Mouse (Mus musculus): ENCODE data around the gene Ptges. TPM values are rescaled to one million over a fixed set of nuclear protein-coding genes. Genes with fewer than 3 reads are reported as not detected.

The Ptges gene
- total RNA-seq, 2 experiments from 2014 or later = 2.9 to 4.0 TPM

DNA sequence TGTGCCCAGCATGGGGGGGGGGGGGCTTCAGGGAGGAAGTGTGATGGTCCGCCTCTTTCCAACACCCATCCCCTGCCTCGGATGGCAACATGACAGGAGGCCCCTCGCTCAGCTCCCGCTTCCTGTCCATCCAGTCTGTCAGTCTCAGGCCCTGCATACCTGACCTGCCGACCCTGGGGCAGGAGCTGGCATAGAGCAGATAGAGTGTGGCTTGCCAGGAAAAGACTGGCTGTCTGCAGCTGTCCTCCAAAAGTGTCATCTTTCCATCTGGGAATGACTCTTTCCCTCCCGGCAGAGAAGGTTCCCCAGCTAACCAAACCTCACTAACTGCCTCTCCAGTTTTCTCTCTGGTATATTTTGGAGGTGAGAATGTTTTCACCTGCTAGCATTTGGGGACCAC lies 79.1 kb downstream of the Ptges start:
- DNase-seq (ENCODE audit: low spot score) = no peak

- DNase-seq (ENCODE audit: low spot score) = no peak
These were observed 81.5 kb downstream of the Ptges start for GRCm38 (mm10) chr2:30848184-30848583.

DNA sequence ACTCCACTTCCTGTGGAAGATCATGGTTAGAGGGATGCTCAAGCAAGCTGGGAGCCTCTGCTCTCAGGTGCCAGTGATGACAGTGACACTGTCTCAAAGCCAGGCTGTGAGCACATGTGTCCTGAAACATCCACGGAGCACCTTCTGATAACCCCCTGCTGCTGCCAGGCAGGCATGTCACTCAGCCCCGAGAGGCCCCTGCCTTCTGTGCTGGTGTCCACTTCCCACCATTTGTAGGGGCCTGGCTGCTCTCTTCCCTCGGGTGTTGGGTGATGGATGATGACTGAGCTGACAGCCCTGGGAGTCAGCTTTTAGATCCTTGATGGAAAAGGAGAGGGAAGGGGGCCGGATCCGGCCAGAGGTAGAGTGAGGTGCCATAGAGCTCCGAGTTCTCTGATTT lies 82.9 kb downstream of the Ptges start:
- DNase-seq (ENCODE audit: low spot score) = no peak

DNA sequence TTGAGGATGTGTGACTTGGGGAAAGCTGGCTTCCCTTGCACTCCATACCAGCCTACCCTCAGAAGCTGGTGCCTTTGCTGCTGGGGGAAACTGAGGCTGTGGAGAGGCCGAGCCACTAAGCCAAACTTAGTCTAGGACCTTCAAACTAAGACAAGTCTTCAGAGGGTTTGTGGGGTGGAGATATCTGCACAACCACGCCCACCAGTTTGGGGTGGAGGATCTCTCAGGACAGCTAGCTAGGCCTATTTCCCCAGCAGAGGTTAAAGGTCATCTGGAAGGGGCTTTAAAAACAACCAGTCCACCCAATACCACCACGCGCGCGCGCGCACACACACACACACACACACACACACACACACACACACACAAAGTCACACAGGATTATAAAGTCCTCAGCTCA lies 83.4 kb downstream of the Ptges start:
- DNase-seq (ENCODE audit: low spot score) = no peak

DNA sequence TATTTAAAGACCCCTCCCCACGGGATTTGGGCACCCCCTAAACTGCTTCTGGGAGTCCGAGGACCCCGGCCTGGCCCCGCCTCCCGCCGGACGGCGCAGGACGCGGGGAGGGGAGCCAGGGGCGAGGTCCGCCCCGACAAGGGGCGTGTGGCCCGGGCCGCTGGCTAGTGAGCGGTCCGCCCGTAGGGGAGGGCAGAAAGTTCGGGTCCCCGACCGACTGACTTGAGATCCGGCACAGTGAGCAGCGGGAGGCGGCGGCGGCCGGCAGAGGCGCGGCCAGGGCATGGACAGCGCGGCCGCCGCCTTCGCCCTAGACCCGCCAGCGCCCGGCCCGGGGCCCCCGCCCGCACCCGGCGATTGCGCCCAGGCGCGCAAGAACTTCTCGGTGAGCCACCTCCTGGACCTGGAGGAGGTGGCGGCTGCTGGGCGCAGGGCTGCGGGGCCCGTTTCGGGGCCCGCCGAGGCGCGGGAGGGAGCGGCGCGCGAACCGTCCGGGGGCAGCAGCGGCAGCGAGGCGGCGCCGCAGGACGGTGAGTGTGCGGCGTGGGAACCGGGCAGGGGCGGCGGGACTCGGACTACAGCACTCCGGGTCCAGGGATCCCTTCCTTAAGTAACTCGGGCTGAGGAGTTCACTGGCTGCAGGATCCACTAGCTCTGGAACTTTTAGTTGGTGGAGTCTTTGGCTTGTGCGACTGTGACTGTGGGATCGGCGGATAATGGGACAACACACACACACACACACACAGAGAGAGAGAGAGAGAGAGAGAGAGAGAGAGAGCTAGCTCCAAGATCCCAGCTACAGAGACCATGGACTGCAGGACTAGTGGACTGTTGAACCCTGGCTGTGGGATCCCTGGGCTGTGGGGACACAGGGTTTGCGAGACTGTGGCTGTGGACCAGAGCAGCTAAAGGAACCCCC lies 84.3 kb downstream of the Ptges start:
- no peak for DNase-seq (ENCODE audit: low spot score)

- no peak for DNase-seq (ENCODE audit: low spot score)
These were observed 87.0 kb downstream of the Ptges start for GRCm38 (mm10) chr2:30842615-30843014.

Other genes starting within 250 kb of the Ptges start
- gene 1700001O22Rik, start 126.2 kb downstream of the Ptges start, total RNA-seq (2021) = 1 to 10 TPM; 2.4 to 8.2 TPM
- 10 to 100 TPM; 10.6 to 11.3 TPM for gene Ntmt1, start 122.0 kb downstream of the Ptges start, total RNA-seq (2021)
- 1 to 10 TPM; 7.2 to 9.7 TPM for gene Asb6, start 99.5 kb downstream of the Ptges start, total RNA-seq (2021)
- 1 to 10 TPM; 1.9 TPM for gene Prrx2, start 94.9 kb downstream of the Ptges start, total RNA-seq (2021)
- 10 to 100 TPM; 21.7 to 24.6 TPM for gene Tor1b, start 23.1 kb upstream of the Ptges start, total RNA-seq (2021)
- gene Tor1a, start 38.1 kb upstream of the Ptges start, total RNA-seq (2021) = 1 to 10 TPM; 6.4 to 7.1 TPM
- gene BC005624, start 52.3 kb upstream of the Ptges start, total RNA-seq (2021) = 10 to 100 TPM; 27.0 to 31.3 TPM
- gene Usp20, start 52.4 kb upstream of the Ptges start, total RNA-seq (2021) = 10 to 100 TPM; 12.0 to 12.1 TPM
- 10 to 100 TPM in 1 of 2 experiments, 1 to 10 TPM in 1; 9.2 to 11.9 TPM for gene Fnbp1, start 212.1 kb upstream of the Ptges start, total RNA-seq (2021)
- gene Gpr107, start 222.5 kb upstream of the Ptges start, total RNA-seq (2021) = 10 to 100 TPM; 21.7 to 23.4 TPM

All from gastrocnemius, adult 18-20 months (tissue).